Mouse (Mus musculus) heart, postnatal 0 days (tissue): ENCODE results near the gene D130043K22Rik.

ENCODE experiments used
- CTCF ChIP-seq: IDR thresholded peaks from 2 replicates; pipeline ENCODE4 v1.5.1; 2016; ENCODE audit warnings: antibody characterized with exemption, control low read depth, low read depth
- EP300 ChIP-seq: IDR thresholded peaks from 2 replicates; pipeline ENCODE4 v1.6.1; 2016; ENCODE audit warnings: antibody characterized with exemption, low read depth

DNA sequence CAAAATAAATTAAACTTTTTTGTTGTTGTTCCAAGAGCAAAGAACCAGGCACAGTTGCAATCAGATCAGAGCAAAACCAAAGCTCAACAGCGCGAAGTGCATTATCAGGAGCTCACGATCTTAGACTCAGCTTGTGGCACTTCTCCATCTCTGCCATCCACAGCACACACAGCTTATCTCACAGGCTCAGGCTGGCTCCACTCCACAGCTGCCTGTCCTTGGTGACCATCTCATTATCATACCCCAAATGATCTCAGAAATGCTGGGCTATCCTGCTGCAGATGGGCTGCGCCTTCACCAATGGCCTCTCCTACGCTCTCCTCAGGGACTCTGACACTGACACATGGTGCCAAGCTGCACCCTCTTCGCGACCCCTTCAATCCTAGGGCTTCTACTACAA lies 88.3 kb downstream of the D130043K22Rik start:
- TF ChIP-seq CTCF = no peak
- TF ChIP-seq EP300 = no peak
